Mouse (Mus musculus): ENCODE data around the gene Pde6d. TPM values are rescaled to one million over a fixed set of nuclear protein-coding genes. Genes with fewer than 3 reads are reported as not detected.
"Not testable (repeated sequence)": the region's sequence is repeated elsewhere in the genome, so short reads cannot be mapped to it uniquely, and the experiment has no call there.

Pde6d gene
- polyA plus RNA-seq, 1 experiment = 74.9 TPM

DNA sequence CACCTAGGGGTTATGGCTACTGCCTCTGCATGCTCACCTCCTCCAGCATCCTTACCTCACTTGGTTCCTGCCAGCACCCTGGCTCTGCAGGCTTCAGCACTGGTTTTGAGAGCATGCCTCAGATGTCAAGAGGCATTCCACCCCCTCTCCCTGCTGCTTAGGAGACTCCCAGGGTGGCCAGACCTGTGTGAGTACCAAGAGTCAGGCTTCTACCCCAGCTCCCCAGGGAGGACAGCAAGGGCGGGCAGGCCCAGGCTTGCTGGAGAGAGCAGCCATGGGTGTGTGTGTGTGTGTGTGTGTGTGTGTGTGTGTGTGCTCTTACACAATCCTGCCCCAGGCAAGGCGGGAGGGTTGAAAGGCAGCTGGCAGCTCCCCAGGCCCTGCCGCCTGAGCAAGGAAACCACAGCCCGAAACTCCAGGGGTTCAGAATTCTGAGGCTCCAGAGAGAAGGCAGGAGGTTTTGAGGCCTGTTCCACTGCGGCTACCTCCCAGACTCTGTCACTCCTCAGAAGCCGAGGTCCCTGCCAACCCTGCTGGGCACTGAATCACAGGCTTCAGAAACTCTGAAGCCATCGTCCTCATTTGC lies 60.0 kb downstream of the Pde6d start:
- TF ChIP-seq POLR2A (IDR thresholded peaks at IDR 0.05; ENCODE audit: extremely low read depth, insufficient read depth, low read length) = no peak
- no peak for TF ChIP-seq CTCF (IDR thresholded peaks at IDR 0.05; ENCODE audit: extremely low read depth, insufficient read depth, low read length)
- Histone ChIP-seq H3K4me3 (ENCODE audit: insufficient read depth, low read length) (no peak overlapping the region), H3K4me1 (ENCODE audit: control insufficient read depth, insufficient read depth, low read length) (no peaks in the 10 kb centered on the region), H3K27ac (ENCODE audit: insufficient read depth, low read length) (no peak overlapping the region)

DNA sequence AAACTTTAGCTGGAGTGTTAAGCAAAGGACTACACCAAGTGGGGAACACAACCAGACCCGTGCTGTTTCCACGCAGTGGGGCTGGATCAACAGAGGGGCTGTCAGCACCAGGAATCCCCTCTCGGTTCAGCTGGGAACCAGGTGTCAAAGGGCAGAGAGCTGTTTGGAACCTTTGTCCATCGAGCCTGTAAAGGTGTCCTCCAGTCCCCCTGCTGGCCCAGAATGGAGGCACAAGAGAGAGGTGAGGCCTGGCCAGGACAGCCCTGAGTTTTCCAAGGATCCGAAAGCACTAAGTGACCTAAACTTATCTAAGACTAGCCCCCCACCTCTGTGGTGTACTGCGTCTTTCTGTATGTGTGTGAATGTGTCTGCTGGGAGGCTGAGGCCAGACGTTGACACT lies 62.1 kb downstream of the Pde6d start:
- H3K4me3 ChIP-seq (ENCODE audit: insufficient read depth, low read length) = no peak overlapping the region
- TF ChIP-seq CTCF (IDR thresholded peaks at IDR 0.05; ENCODE audit: extremely low read depth, insufficient read depth, low read length) (0 out of 2 replicates have a peak, but pooled peaks have one; percentile 8), POLR2A (IDR thresholded peaks at IDR 0.05; ENCODE audit: extremely low read depth, insufficient read depth, low read length) (no peak)
- no peak overlapping the region for H3K27ac ChIP-seq (ENCODE audit: insufficient read depth, low read length)
- H3K4me1 ChIP-seq (ENCODE audit: control insufficient read depth, insufficient read depth, low read length) = no peaks in the 10 kb centered on the region

GRCm38 (mm10) chr1:86517076-86517475 lies 65.4 kb downstream of the Pde6d start:
- H3K4me3 ChIP-seq (ENCODE audit: insufficient read depth, low read length) = no peak overlapping the region
- TF ChIP-seq CTCF (IDR thresholded peaks at IDR 0.05; ENCODE audit: extremely low read depth, insufficient read depth, low read length) (no peak), POLR2A (IDR thresholded peaks at IDR 0.05; ENCODE audit: extremely low read depth, insufficient read depth, low read length) (no peak)
- no peak overlapping the region for H3K27ac ChIP-seq (ENCODE audit: insufficient read depth, low read length)
- no peaks in the 10 kb centered on the region for H3K4me1 ChIP-seq (ENCODE audit: control insufficient read depth, insufficient read depth, low read length)

GRCm38 (mm10) chr1:86515715-86516410 lies 66.6 kb downstream of the Pde6d start:
- TF ChIP-seq CTCF (IDR thresholded peaks at IDR 0.05; ENCODE audit: extremely low read depth, insufficient read depth, low read length) = no peak
- TF ChIP-seq POLR2A (IDR thresholded peaks at IDR 0.05; ENCODE audit: extremely low read depth, insufficient read depth, low read length) = no peak
- Histone ChIP-seq H3K4me1 (ENCODE audit: control insufficient read depth, insufficient read depth, low read length) (no peaks in the 10 kb centered on the region), H3K4me3 (ENCODE audit: insufficient read depth, low read length) (no peak overlapping the region), H3K27ac (ENCODE audit: insufficient read depth, low read length) (no peak overlapping the region)

DNA sequence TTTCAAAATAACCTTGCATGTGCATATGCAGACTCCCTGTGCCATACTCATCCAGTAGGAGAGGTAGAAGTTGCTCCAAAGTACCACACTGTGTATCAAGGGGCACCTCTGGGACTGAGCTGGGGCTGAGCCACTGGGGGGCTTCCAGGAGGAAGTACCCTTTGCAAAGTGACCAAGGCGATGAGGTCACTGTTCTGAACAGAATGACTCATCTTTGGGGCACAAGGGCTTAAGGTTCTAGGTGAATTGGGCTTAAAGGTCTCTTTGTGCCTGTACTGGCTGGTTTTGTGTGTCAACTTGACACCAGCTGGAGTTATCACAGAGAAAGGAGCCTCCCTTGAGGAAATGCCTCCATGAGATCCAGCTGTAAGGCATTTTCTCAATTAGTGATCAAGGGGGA lies 69.4 kb downstream of the Pde6d start:
- not testable (repeated sequence) for H3K27ac ChIP-seq (ENCODE audit: insufficient read depth, low read length); H3K4me3 ChIP-seq (ENCODE audit: insufficient read depth, low read length); H3K4me1 ChIP-seq (ENCODE audit: control insufficient read depth, insufficient read depth, low read length)

DNA sequence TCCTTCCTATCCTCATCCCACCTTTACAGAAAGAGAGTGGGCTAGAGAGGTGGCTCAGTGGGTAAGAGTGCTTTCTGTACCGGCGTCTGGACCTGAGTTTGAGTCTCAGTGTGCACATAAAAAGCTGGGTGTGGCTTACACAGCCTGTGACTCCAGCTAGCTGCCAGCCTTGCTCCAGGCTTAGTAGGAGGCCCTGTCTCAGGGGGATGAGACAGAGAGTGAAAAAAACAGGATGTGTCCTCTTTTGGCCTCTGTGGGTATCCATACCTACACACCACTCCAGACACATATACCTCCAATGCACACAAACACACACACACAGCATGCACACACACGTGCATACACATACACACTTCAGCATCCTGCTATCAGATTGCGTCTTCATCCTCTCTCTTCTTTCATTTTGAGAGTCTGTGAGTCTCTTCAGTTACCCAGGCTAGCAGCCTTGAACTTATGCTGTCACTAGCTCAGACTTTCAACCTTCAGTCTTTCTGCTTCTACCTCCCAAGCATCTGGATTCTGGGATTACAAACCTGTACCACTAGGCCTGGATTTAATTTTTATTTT lies 70.2 kb downstream of the Pde6d start:
- no peak for TF ChIP-seq POLR2A (IDR thresholded peaks at IDR 0.05; ENCODE audit: extremely low read depth, insufficient read depth, low read length)
- H3K27ac ChIP-seq (ENCODE audit: insufficient read depth, low read length) = no peak overlapping the region
- no peak overlapping the region for H3K4me3 ChIP-seq (ENCODE audit: insufficient read depth, low read length)
- H3K4me1 ChIP-seq (ENCODE audit: control insufficient read depth, insufficient read depth, low read length) = no peaks in the 10 kb centered on the region

DNA sequence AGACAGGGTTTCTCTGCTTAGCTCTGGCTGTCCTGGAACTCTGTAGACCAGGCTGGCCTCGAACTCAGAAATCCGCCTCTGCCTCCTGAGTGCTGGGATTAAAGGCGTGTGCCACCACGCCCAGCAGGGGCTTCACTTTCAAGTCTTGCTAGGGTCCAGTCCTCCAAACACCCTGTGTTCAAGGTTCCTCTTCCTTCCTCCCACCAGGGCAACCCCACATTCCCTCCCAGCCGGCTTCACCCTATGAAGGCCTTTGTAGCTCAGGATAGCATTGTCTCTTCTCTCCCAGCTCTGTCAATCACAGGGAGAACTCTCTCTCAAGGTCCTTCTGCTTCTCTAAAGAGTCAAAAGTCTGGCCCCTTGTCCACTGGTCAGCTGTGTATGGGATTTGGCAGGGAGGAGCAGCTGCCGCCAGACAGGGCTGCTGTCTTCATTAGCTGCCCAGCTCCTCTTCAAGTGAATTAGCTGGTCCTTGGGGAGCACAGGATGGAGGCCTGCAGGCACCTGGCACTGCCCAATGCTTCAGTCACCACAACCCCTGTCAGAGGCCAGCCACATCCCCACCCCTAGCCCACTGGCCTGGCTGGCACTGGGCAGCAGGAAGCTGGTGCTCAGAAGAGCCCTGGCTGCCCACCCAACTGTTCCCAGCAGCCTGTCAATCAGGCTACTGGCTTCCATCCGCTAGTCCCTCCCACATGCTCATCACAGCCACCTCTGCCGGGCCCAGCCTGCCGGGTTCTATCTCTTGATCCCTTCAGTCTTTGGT lies 71.6 kb downstream of the Pde6d start:
- no peak overlapping the region for H3K27ac ChIP-seq (ENCODE audit: insufficient read depth, low read length)
- no peak overlapping the region for H3K4me3 ChIP-seq (ENCODE audit: insufficient read depth, low read length)
- no peaks in the 10 kb centered on the region for H3K4me1 ChIP-seq (ENCODE audit: control insufficient read depth, insufficient read depth, low read length)
- TF ChIP-seq CTCF (IDR thresholded peaks at IDR 0.05; ENCODE audit: extremely low read depth, insufficient read depth, low read length) (no peak), POLR2A (IDR thresholded peaks at IDR 0.05; ENCODE audit: extremely low read depth, insufficient read depth, low read length) (no peak)

DNA sequence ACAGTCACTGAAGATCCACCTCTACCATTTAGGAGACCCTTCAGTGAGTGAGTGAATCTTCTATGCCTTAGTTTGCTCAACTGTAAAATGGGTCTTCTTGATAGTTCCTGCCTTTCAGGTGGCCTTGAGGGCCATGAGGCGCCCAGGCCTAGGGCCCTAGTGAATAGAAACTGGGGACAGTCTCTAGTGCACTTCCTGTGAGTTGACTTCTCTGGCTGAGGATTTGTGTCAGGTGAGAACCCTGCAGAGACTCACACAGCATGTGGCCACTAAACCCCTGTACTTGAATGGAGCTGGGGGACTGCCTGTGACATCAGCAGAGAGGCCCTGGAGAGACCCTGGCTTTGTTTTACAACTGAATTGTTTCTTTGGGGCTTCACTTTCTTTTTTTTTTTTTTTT lies 72.2 kb downstream of the Pde6d start:
- TF ChIP-seq POLR2A (IDR thresholded peaks at IDR 0.05; ENCODE audit: extremely low read depth, insufficient read depth, low read length) (no peak), CTCF (IDR thresholded peaks at IDR 0.05; ENCODE audit: extremely low read depth, insufficient read depth, low read length) (no peak)
- Histone ChIP-seq H3K27ac (ENCODE audit: insufficient read depth, low read length) (no peak overlapping the region), H3K4me3 (ENCODE audit: insufficient read depth, low read length) (no peak overlapping the region), H3K4me1 (ENCODE audit: control insufficient read depth, insufficient read depth, low read length) (no peaks in the 10 kb centered on the region)

GRCm38 (mm10) chr1:86509410-86509809 lies 73.0 kb downstream of the Pde6d start:
- peak overlapping the region; percentile 17 for H3K27ac ChIP-seq (ENCODE audit: insufficient read depth, low read length)
- no peak overlapping the region for H3K4me3 ChIP-seq (ENCODE audit: insufficient read depth, low read length)
- TF ChIP-seq CTCF (IDR thresholded peaks at IDR 0.05; ENCODE audit: extremely low read depth, insufficient read depth, low read length) = peak; percentile 61
- TF ChIP-seq POLR2A (IDR thresholded peaks at IDR 0.05; ENCODE audit: extremely low read depth, insufficient read depth, low read length) = no peak

DNA sequence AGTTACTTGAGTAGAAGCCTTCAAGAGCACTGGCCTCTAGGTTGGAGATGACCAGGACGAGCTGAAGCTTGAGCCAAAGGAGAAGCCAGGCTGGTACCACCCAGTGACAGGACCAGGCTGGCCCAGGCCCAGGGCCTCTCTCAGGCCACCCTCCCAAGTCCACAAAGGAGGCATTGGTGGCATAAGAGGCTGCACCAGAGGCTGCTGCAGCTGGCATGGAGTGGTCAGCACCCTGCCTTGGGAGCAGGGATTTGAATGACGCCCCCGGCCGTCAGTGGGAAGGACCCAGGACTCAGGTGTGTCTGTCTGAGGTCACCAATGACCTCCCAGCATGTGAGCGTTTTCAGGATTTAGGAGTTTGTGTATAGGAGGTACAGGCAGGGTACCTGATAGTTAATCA lies 74.6 kb downstream of the Pde6d start:
- Histone ChIP-seq H3K4me1 (ENCODE audit: control insufficient read depth, insufficient read depth, low read length) (no peaks in the 10 kb centered on the region), H3K27ac (ENCODE audit: insufficient read depth, low read length) (peak overlapping the region; percentile 89)
- no peak for TF ChIP-seq CTCF (IDR thresholded peaks at IDR 0.05; ENCODE audit: extremely low read depth, insufficient read depth, low read length)
- TF ChIP-seq POLR2A (IDR thresholded peaks at IDR 0.05; ENCODE audit: extremely low read depth, insufficient read depth, low read length) = peak; percentile 37; the same call in 1 of the 2 replicates

More at GRCm38 (mm10) chr1:86509410-86509809, 73.0 kb downstream of the Pde6d start:
- H3K4me1 ChIP-seq (ENCODE audit: control insufficient read depth, insufficient read depth, low read length) = no peaks in the 10 kb centered on the region

More for the DNA sequence above, 74.6 kb downstream of the Pde6d start:
- no peak overlapping the region for H3K4me3 ChIP-seq (ENCODE audit: insufficient read depth, low read length)

Data from cortical plate, adult 2 months (tissue).